8 mouse cellular contexts compared by ENCODE assay signal in the genomic region with DNA sequence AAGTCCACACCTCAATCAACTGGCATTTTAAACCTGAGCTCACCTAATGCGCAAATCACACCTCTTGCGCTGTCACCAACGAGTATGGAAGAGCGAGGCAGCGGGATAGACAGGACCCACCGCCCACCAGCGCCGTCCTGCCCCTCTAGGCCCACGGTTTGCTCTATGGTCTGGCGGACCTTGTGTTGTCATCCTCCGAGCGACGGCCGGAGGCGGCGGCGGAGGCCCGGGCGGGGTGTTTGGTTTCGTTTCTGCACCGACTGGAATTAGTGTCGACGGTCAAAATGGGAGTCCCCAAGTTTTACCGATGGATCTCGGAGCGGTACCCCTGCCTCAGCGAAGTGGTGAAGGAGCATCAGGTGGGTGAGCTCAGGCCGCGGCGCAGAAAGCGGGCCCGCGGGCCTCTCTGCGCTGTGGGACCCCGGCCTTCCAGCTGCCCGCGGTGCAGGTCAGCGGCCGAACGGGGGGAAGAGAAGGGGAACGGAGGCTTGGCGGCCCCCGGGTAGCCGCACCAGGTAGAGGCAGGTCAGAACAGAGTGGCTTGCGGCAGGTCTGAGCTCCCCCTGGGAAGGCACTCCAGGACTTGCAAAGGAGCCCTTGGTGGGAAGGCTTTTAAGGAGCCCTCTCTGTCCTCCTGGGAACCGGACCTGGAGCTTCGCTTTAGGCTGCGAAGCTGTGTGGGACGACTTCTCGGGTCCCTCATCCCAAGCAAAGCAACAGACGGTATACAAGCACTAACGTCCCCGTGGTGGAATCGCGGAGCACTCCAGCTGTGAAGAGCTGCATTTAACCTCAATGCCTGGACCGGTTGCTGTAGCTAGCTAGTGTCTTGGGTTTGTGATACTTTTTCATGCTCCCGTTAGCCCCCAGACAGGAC. TPM values are rescaled to one million over a fixed set of nuclear protein-coding genes. Genes with fewer than 3 reads are reported as not detected.
DNase-seq lines count a peak whose midpoint lies in the region; ATAC-seq and TF ChIP-seq lines count a peak whose summit lies in the region.

Gene Xrn1 (plus strand): TSS at position 176 of the 877 bp plus-strand sequence.

- peaks cover 5% of the 10 kb centered on the region; the same call in 1 of the 2 replicates for H3K36me3 ChIP-seq in heart, embryonic 10.5 days
- peaks cover 21% of the 10 kb centered on the region; the same call in 1 of the 2 replicates for H3K36me3 ChIP-seq in kidney, embryonic 15.5 days

- H3K9me3 ChIP-seq in heart, embryonic 10.5 days = no peaks in the 10 kb centered on the region
- H3K9me3 ChIP-seq in kidney, embryonic 15.5 days (replicated peaks) = no peaks in the 10 kb centered on the region

- DNase-seq in A20 (ENCODE audit: low read depth, low spot score) (peak; percentile 95), liver (peak; percentile 95)
- peak; percentile 95 for DNase-seq in heart, embryonic 10.5 days (ENCODE audit: low spot score)
- peak; percentile 96 to 98 for DNase-seq in spleen, postnatal 4 days (ENCODE audit: low spot score in 2 of 2)

- WGBS in heart, embryonic 10.5 days = under 1% methylated on average over 57 of the region's 57 CpGs
- WGBS in kidney, embryonic 15.5 days = under 1% methylated on average over 57 of the region's 57 CpGs

- no peaks in the 10 kb centered on the region for H3K27me3 ChIP-seq in heart, embryonic 10.5 days (ENCODE audit: insufficient read depth, poor library complexity, severe bottlenecking)
- no peaks in the 10 kb centered on the region for H3K27me3 ChIP-seq in kidney, embryonic 15.5 days

- H3K4me3 ChIP-seq in bone marrow macrophage, adult 2 months (ENCODE audit: insufficient read depth, low read length) = peak within 1 kb of the TSS; percentile 87
- H3K4me3 ChIP-seq in embryonic fibroblast, embryonic 13.5 days (ENCODE audit: insufficient read depth, low read length) = peak within 1 kb of the TSS; percentile 88
- H3K4me3 ChIP-seq in heart, embryonic 10.5 days = peak within 1 kb of the TSS; percentile 99
- peak within 1 kb of the TSS; percentile 73 for H3K4me3 ChIP-seq in kidney, embryonic 15.5 days (replicated peaks)

- no peak for TF ChIP-seq POLR2A in bone marrow macrophage, adult 2 months (IDR thresholded peaks at IDR 0.05; ENCODE audit: borderline replicate concordance, low read depth, low read length)
- peak; percentile 77 for TF ChIP-seq POLR2A in embryonic fibroblast, embryonic 13.5 days (IDR thresholded peaks at IDR 0.05; ENCODE audit: low read depth, low read length)

- ATAC-seq in kidney, embryonic 15.5 days (replicated peaks; ENCODE audit: low FRiP score) = peak; percentile 100
- ATAC-seq in monocyte, adult 5-6 weeks (replicated peaks; ENCODE audit: insufficient number of reproducible peaks, low FRiP score, low TSS enrichment, poor library complexity, severe bottlenecking) = peak; percentile 99

- peaks cover 8% of the 10 kb centered on the region; the same call in 1 of the 2 replicates for H3K4me1 ChIP-seq in bone marrow macrophage, adult 2 months (ENCODE audit: control insufficient read depth, insufficient read depth, low read length)
- H3K4me1 ChIP-seq in embryonic fibroblast, embryonic 13.5 days (ENCODE audit: control insufficient read depth, insufficient read depth, low read length) = no peaks in the 10 kb centered on the region
- peaks cover 13% of the 10 kb centered on the region; the same call in 1 of the 2 replicates for H3K4me1 ChIP-seq in heart, embryonic 10.5 days
- peaks cover 3% of the 10 kb centered on the region for H3K4me1 ChIP-seq in kidney, embryonic 15.5 days

- TF ChIP-seq CTCF in bone marrow macrophage, adult 2 months (IDR thresholded peaks at IDR 0.05; ENCODE audit: low read depth, low read length) = no peak
- no peak for TF ChIP-seq CTCF in embryonic fibroblast, embryonic 13.5 days (IDR thresholded peaks at IDR 0.05; ENCODE audit: borderline replicate concordance, insufficient read depth, low read length)

- H3K9ac ChIP-seq in kidney, embryonic 15.5 days = peak within 1 kb of the TSS; percentile 82

- peak within 1 kb of the TSS; percentile 59 for H3K27ac ChIP-seq in bone marrow macrophage, adult 2 months (ENCODE audit: insufficient read depth, low read depth, low read length)
- peak within 1 kb of the TSS; percentile 32 for H3K27ac ChIP-seq in embryonic fibroblast, embryonic 13.5 days (ENCODE audit: insufficient read depth, low read length)
- peak within 1 kb of the TSS; percentile 99 for H3K27ac ChIP-seq in heart, embryonic 10.5 days
- peak within 1 kb of the TSS; percentile 90 for H3K27ac ChIP-seq in kidney, embryonic 15.5 days

- peak within 1 kb of the TSS; percentile 74 for H3K4me2 ChIP-seq in kidney, embryonic 15.5 days

RNA-seq across cellular contexts. Expression of gene Xrn1, which starts in this region (rescaled TPM):
- 20.1 and 23.5 TPM in 2 replicates for polyA plus RNA-seq in bone marrow macrophage, adult 2 months (2012; ENCODE audit: insufficient read depth, insufficient read length, missing spikeins)
- polyA plus RNA-seq in embryonic fibroblast, embryonic 13.5 days (2011; ENCODE audit: insufficient read length, low read depth, missing spikeins) = 28.6 and 30.9 TPM in 2 replicates
- 13.1 and 14.2 TPM in 2 replicates for polyA plus RNA-seq in heart, embryonic 10.5 days (2016; fragmentation: Nextera tagmentation; extraction: Ambion mirVana)
- polyA plus RNA-seq in kidney, embryonic 15.5 days (2015; fragmentation: Nextera tagmentation; extraction: Ambion mirVana) = 17.5 and 19.0 TPM in 2 replicates
- total RNA-seq in monocyte, adult 5-6 weeks (2017) = 45.0 to 72.6 TPM (median 60.1 TPM) in 3 replicates

Comparison
In these comparisons a context has a peak if more than half of its experiments do, and no peak if none do; other contexts are left out.
1. Peak in every context shown above with its lines: DNase-seq, ATAC-seq, H3K4me3 ChIP-seq and H3K27ac ChIP-seq.
2. H3K27ac ChIP-seq: peak in every context shown above with its lines; median percentile 99 in heart, embryonic 10.5 days; 90 in kidney, embryonic 15.5 days; 59 in bone marrow macrophage, adult 2 months; 32 in embryonic fibroblast, embryonic 13.5 days.